Mouse (Mus musculus): ENCODE results near the gene Gramd1b.
A peak's percentile ranks its signal among the peaks of the same experiment; 100 is the strongest.

The Gramd1b gene

GRCm38 (mm10) chr9:40400171-40400570, 131.0 kb downstream of the Gramd1b start:
- DNase-seq (ENCODE audit: low spot score): no peak

DNA sequence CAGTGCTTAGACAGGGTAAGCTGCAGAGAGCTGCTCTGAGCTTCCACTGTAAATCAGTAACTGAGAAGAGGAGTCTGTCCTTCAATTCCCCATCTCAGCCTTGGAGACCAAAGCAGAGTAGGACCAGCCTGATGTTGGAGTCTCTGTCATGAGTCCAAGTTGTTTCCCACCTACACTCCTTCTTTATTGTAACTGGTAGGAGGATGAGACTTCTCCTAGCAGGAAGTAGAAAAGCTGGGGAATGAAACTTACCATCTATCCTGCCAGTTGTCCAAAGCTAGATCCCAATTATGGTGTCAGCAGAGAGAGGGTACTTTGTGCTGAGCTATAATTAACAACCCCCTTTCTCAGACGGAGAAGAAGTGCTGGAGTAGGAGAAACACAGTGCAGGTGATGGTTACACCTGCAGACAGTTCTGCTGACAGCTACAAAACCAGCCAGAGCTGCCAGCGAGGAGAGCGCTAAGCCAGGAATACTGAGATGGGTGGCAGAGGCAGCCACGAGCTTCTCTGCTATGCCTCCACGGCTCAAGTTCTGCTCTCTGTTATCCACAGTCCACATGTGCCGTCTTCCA, 131.7 kb downstream of the Gramd1b start:
- DNase-seq (ENCODE audit: low spot score): no peak

GRCm38 (mm10) chr9:40397471-40398245, 133.5 kb downstream of the Gramd1b start:
- no peak for DNase-seq (ENCODE audit: low spot score)

DNA sequence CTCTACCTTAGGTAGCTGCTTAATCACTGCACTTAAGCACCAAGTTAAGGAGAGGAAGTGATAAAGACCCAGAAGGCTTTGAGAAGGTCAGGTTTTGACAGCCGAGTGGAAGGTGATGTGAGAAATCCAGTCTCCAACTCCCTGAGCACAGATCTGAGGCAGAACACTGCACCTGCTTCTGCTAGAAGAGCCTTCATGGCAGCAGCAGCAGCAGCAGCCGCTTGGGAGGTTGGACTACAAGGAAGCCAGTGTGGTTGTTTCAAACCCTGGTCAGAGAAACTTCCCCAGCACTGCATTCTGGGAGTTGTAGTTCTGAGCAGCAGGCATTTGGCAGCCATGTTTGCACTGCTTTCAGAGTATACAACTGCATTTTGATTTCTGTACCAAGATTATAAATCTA, 134.1 kb downstream of the Gramd1b start:
- peak; percentile 83 for DNase-seq (ENCODE audit: low spot score)

- DNase-seq (ENCODE audit: low spot score): no peak
These were observed 135.0 kb downstream of the Gramd1b start for GRCm38 (mm10) chr9:40396171-40396570.

DNA sequence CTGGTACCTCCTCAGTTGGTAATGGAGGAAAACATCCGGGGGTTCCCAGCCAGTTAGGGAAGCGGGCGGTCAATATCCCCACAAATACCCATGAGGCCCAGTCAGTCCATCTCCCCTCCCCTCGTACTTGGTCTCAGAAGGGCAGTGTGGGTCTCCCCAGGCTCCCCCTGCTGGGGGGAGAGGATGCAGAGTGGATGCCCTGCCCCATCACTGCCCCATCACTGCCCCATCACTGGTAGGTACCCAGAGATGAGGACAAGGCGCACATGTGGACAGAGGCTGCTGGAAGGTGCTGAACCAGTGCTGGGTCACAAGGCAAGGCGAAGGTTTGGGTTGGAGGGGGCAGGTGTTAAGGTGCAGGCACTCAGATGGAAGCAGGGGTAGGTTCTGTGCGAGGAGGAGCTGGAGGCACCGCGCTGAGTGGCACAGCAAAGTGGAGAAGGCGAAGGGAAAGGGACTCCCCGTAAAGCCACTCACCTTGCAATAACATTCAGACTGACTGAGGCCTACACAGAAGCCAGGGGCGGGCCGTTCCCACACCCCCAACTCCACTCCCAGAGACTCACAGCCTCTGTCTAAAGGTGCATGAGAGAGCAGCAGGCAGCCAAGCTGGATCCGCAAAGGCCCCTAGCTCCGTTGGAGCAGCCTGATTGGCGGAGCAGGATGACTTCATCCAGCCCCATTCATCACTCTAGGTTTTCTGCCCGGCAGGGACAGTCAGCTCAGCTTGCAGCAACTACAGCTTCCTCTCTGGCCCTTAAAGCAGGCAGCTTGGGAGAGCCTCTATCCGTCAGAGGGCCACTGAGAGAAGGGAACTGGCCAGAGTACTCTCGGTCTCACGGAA, 139.1 kb downstream of the Gramd1b start:
- DNase-seq (ENCODE audit: low spot score): peak; percentile 80

GRCm38 (mm10) chr9:40391359-40391758, 139.8 kb downstream of the Gramd1b start:
- DNase-seq (ENCODE audit: low spot score): no peak

GRCm38 (mm10) chr9:40390904-40391303, 140.3 kb downstream of the Gramd1b start:
- peak; percentile 59 for DNase-seq (ENCODE audit: low spot score)

DNA sequence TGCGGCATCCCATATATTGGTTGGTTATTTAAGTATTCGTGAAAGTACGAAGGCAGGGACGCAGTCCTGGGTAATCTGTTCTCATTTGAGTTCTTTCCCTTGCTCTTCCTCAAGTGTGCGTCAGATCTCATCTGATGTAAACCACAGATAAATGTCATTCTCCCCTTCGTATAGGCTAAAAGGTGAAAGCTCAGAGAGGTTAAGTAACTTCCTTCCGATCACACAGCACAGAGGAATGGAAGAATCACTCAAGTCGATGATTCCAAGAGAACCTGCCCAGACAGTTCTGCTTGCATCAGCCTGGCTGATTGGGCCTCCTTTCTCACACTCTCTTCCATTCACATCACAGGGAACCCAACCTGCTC, 140.8 kb downstream of the Gramd1b start:
- DNase-seq (ENCODE audit: low spot score): no peak

DNA sequence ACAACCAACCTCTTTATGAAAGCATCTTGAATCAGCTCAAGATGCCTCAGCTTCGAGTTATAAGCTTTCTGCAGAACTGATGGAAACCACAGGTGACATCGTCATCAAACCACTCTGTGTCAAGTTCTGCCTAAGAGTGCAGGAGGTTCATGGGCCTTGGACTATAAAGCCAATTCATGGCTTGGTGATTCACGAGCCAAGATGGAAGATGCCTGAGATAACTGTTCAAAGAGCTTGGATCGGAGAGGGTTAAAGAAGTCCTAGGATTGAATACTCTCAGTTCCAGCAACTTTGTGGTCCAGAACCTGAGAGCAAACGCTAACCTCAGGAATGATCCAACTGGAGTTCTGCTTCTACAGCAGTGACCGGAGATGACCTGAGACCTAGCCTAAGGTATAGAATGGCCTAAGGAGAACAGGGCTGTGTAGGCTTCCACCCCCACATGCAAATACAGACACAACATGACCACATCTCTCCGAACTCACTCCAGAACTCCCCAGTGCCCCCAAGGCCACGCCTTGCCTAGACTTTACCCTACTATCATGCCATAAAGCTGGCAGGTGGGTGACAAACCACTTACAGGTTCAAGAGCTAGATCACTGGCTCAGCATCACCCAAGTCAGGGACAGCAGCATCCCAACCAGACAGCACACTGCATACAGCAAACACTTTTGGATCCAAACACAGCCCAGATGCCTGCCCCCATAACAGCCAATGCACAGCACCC, 141.4 kb downstream of the Gramd1b start:
- DNase-seq (ENCODE audit: low spot score): no peak

GRCm38 (mm10) chr9:40389175-40389574, 142.0 kb downstream of the Gramd1b start:
- DNase-seq (ENCODE audit: low spot score): no peak

DNA sequence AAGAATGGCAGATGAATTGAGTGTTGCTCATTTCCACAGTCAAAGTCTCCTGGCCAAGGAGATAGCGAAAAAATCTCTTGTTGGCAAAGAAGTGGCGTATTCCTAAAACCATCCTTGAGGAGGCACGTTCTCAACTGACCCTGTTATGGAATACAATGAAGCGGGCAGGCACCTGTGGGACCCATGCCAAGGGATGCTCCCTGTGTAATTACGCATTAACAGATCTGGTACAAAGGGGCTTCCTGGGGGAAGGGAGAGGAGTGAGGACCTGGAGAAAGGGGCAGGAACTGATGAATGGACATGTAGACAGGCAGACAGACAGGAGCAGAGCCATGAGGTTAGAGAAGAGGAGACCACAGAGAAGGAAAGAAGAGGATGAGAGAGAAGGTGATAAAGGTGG, 146.4 kb downstream of the Gramd1b start:
- DNase-seq (ENCODE audit: low spot score): no peak

- no peak for DNase-seq (ENCODE audit: low spot score)
These were observed 148.7 kb downstream of the Gramd1b start for GRCm38 (mm10) chr9:40382508-40382907.

DNA sequence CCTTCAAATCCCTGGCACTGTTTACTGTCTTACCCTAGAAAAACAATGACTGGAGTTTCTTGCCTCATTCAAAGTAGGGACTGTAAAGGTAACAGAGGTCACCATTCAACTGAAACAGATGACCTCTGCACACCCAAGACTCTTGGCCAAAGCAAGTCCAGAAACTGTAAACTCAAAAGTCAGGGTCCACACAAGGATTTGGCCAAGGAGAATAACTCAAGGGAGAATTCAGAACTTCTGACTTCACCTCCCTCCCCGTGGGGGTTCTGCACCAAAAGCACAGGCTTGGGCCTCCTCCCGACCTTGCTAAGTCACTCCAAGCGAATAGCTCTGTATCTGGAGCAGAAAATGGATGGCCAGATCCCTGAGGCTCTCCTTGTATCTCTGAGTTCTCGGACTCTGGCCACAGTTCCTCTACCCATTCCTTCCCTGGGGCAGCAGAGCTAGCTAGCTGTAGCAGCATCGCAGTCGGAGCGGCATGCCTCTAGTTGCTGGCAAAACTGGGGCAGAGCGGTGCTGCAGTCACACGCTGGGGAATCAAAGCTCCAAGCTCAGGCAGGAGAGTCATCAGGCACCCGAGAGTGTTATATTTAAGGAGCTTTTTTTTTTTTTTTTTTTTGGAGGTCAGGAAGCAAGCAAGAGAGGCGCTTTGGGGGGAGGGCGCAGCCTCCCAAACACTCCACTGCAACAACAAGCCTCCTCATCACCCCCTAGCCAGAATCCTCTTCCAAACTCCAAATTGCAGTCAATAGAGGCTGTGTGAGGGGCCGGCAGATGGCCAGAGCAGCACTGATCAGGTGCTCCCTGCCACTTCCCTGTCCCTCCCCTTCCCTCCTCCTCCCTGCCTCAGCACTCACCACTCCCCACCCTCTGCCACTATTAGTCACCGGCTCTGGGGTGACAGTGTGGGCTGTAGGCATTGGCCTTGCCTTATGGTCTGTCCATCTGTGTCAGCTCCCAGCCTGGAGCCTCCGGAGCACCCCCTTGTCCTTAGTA, 149.5 kb downstream of the Gramd1b start:
- peak; percentile 77 for DNase-seq (ENCODE audit: low spot score)

DNA sequence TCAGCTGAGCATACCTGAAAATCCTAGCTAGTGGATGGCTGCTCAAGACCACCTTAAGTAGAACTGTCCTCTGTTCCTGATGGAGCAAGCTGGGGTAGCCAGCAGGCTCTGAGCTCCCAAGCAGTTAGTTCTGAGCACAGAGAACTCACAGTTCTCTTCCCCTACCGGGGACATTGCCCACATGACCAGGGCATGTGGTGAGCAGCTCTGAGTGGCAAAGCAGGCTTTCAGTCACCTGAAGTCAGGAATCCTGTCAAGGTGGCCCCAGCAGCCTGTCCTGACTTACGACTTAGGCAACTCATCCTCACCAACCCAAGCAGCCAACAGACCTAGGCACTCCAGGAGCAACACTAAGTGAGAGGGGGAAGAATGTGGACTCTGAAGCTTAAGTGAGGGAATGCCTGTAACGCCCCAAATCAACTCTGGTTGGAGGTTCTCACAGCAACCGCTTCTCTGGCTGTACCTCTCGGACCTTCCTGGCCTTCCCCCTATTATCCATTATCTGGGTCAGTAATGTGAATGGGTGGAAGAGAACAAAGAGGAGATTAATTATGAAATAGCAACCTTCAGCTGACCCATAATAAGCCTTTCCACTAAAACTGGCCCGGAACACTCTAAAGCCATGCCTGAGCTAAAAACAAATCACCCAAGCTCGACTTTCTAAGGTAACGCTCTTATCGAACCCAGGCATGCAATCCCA, 154.3 kb downstream of the Gramd1b start:
- DNase-seq (ENCODE audit: low spot score): no peak

DNA sequence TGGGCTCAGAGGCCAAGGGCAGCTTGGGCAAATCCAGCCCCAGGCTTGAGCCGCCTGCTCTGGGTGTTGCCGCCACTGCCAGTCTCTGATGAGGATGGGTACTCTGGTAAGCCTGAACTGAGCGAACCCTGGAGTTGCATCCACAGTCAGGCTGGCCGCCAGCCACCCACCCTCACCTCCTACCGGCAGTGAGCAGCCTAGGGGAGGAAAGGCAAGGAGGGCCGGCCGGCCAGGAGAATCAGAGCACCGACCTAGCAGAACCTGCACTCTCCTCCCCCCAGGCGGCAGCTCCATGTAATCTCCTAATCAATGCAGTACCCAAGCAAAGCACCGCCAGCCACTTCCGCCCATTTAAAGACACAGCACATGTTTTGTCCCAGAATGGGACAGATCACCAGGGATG, 155.0 kb downstream of the Gramd1b start:
- peak; percentile 79 for DNase-seq (ENCODE audit: low spot score)

GRCm38 (mm10) chr9:40375518-40375917, 155.7 kb downstream of the Gramd1b start:
- DNase-seq (ENCODE audit: low spot score): no peak

- DNase-seq (ENCODE audit: low spot score): no peak
These were observed 156.2 kb downstream of the Gramd1b start for GRCm38 (mm10) chr9:40374992-40375391.

- no peak for DNase-seq (ENCODE audit: low spot score)
These were observed 156.6 kb downstream of the Gramd1b start for GRCm38 (mm10) chr9:40374533-40374971.

DNA sequence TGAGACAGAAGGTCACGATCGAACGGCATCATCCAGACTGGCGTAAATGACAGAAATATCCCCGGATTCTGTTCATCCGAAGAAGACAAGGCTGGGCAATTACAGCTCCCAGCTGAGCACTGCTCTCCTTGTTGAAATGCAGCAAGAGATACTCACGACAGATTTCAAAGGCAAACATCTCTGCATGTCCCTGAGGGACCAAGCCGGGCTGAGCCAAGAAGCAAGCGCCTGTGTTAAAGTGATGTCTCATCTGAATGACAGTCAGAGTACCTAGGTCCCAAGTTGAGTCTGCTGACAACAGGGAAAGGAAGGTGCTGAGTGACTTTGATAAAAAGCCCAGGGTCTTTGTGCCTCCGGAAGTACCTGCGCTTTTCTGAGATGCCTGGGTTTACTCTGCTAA, 157.1 kb downstream of the Gramd1b start:
- no peak for DNase-seq (ENCODE audit: low spot score)
